In the genomic region with DNA sequence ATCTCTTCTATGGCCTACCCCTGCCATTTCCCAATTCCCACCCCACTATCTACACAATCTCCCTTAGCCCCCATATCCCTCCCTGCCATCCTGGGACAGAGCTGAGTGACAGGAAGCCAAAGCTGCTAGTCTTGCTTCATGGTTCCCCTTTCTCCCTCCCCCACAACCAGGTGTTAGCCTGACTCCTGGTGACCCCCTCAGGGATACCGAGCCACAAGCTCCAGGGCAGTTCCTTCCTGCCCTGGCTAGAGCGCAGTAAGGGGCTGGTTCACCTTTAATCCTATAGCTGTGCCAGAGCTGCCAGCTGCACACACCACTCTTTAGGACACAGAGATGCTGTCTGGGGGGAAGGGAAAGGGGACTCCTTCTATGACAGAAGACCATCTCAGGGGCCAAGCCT, we compare ENCODE assay signal across 9 mouse cellular contexts. TPM values are rescaled to one million over a fixed set of nuclear protein-coding genes. Genes with fewer than 3 reads are reported as not detected.
A peak's percentile ranks its signal among the peaks of the same experiment; 100 is the strongest.
DNase-seq lines count a peak whose midpoint lies in the region; ATAC-seq and TF ChIP-seq lines count a peak whose summit lies in the region.
"Had no signal": no experiment of that assay in that cellular context is flagged by ENCODE, and none has a peak within 500 bp of the region (broad histone marks: within the 10 kb centered on the region; RNA-seq: fewer than 3 reads in every experiment).

No protein-coding gene starts in this region.

- intact Hi-C loops in gastrocnemius, adult 2 months (cut with DNase I) = no loop called here

- no peak overlapping the region for H3ac ChIP-seq in C2C12 (ENCODE audit: control insufficient read depth, insufficient read length, low read depth)

- H3K4me3 ChIP-seq in gastrocnemius, adult 2 months = peak overlapping the region; percentile 57
- peak overlapping the region; percentile 16 for H3K4me3 ChIP-seq in C2C12 (ENCODE audit: insufficient read depth, poor library complexity, severe bottlenecking)
- H3K4me3 ChIP-seq in forebrain, embryonic 15.5 days = peak overlapping the region; percentile 65
- H3K4me3 ChIP-seq in liver, embryonic 13.5 days (replicated peaks) = no peak overlapping the region

- no peak for TF ChIP-seq CTCF in gastrocnemius, adult 2 months (IDR thresholded peaks at IDR 0.05)
- TF ChIP-seq CTCF in C2C12 (IDR thresholded peaks at IDR 0.05; ENCODE audit: control insufficient read depth, insufficient read depth, insufficient read length) = no peak

- no peaks in the 10 kb centered on the region for H3K79me3 ChIP-seq in C2C12 (ENCODE audit: low read depth)

- H3K9me3 ChIP-seq in forebrain, embryonic 15.5 days = no peaks in the 10 kb centered on the region
- H3K9me3 ChIP-seq in liver, embryonic 13.5 days (replicated peaks) = no peaks in the 10 kb centered on the region

- H3K4me1 ChIP-seq in forebrain, embryonic 15.5 days = peaks cover 29% of the 10 kb centered on the region
- peaks cover 14% of the 10 kb centered on the region for H3K4me1 ChIP-seq in liver, embryonic 13.5 days (replicated peaks)

- no peaks in the 10 kb centered on the region for H3K36me3 ChIP-seq in C2C12 (ENCODE audit: control insufficient read depth, insufficient read depth)
- no peaks in the 10 kb centered on the region for H3K36me3 ChIP-seq in forebrain, embryonic 15.5 days
- H3K36me3 ChIP-seq in liver, embryonic 13.5 days = no peaks in the 10 kb centered on the region

- H3K79me2 ChIP-seq in C2C12 (ENCODE audit: control insufficient read depth, insufficient read depth) = no peaks in the 10 kb centered on the region

- H3K9ac ChIP-seq in forebrain, embryonic 15.5 days (replicated peaks) = peak overlapping the region; percentile 88
- no peak overlapping the region for H3K9ac ChIP-seq in liver, embryonic 13.5 days

- no peak for DNase-seq in gastrocnemius, adult 2 months
- DNase-seq in gastrocnemius, postnatal 4 days (ENCODE audit: low spot score in 2 of 2) = no peak
- DNase-seq in liver, embryonic 13.5 days = no peak
- no peak for DNase-seq in spleen, adult 12 weeks (ENCODE audit: low spot score)
- DNase-seq in spleen, adult 18-20 months = no peak
- DNase-seq in layer of hippocampus, adult 8-10 months (ENCODE audit: low spot score in 2 of 2) = no peak

- H3K27me3 ChIP-seq in C2C12 (ENCODE audit: control insufficient read depth, insufficient read depth, insufficient read length) = no peaks in the 10 kb centered on the region
- no peaks in the 10 kb centered on the region for H3K27me3 ChIP-seq in forebrain, embryonic 15.5 days
- H3K27me3 ChIP-seq in liver, embryonic 13.5 days = no peaks in the 10 kb centered on the region

- H3K4me2 ChIP-seq in forebrain, embryonic 15.5 days (replicated peaks) = peak overlapping the region; percentile 86
- H3K4me2 ChIP-seq in liver, embryonic 13.5 days = peak overlapping the region; percentile 38

- 82% methylated on average over 2 of the region's 2 CpGs for WGBS in forebrain, embryonic 15.5 days
- WGBS in liver, embryonic 13.5 days (ENCODE audit: insufficient replicate concordance) = 37% methylated on average over 2 of the region's 2 CpGs

- no peak for ATAC-seq in forebrain, embryonic 15.5 days (replicated peaks)
- ATAC-seq in liver, embryonic 13.5 days (ENCODE audit: low read depth) = no peak

- no peak overlapping the region; the same call in 1 of the 2 replicates for H3K27ac ChIP-seq in gastrocnemius, adult 2 months
- H3K27ac ChIP-seq in forebrain, embryonic 15.5 days (replicated peaks) = peak overlapping the region; percentile 89
- no peak overlapping the region for H3K27ac ChIP-seq in liver, embryonic 13.5 days

TF ChIP-seq in C2C12, 6 proteins besides CTCF, POLR2A, EP300 and RAD21:
- no peak for TF ChIP-seq USF1 (IDR thresholded peaks at IDR 0.05; ENCODE audit: low read depth)
- TF ChIP-seq MYOD1 (IDR thresholded peaks at IDR 0.05; ENCODE audit: control insufficient read depth, insufficient read length, low read depth) = no peak
- no peak for TF ChIP-seq CEBPB (IDR thresholded peaks at IDR 0.05; ENCODE audit: low read depth)
- no peak for TF ChIP-seq MAX (IDR thresholded peaks at IDR 0.05)
- TF ChIP-seq MYOG (IDR thresholded peaks at IDR 0.05; ENCODE audit: control insufficient read depth, extremely low read depth, insufficient read length) = no peak
- no peak for TF ChIP-seq FOSL1 (IDR thresholded peaks at IDR 0.05; ENCODE audit: insufficient read depth, low read length, poor library complexity, severe bottlenecking)

RNA-seq across cellular contexts. Expression of a gene that starts 0.6 kb away (rescaled TPM):
- total RNA-seq in gastrocnemius, adult 2 months (2021) = under 1 TPM in 1 of 2 experiments, not detected in 1; 0.11 TPM
- total RNA-seq in gastrocnemius, postnatal 4 days (2021) = 1 to 10 TPM; 3.4 to 4.1 TPM
- 2.9 TPM for polyA plus RNA-seq in C2C12 (2012; fragmentation: generic; extraction: Trizol)
- 52.1 and 53.0 TPM in 2 replicates for polyA plus RNA-seq in forebrain, embryonic 15.5 days (2015; fragmentation: Nextera tagmentation; extraction: Ambion mirVana)
- polyA plus RNA-seq in liver, embryonic 13.5 days (2015; fragmentation: Nextera tagmentation; extraction: Ambion mirVana) = 0.81 and 0.92 TPM in 2 replicates
- 10 to 100 TPM; 24.5 to 28.4 (median 25.9) TPM for total RNA-seq in layer of hippocampus, adult 8-10 months (2022)

RNA-seq across cellular contexts. Expression of a gene that starts 32.1 kb away (rescaled TPM):
- under 1 TPM; 0.11 to 0.15 TPM for total RNA-seq in gastrocnemius, adult 2 months (2021)
- total RNA-seq in gastrocnemius, postnatal 4 days (2021) = under 1 TPM; 0.17 to 0.29 TPM
- polyA plus RNA-seq in C2C12 (2012; fragmentation: generic; extraction: Trizol) = not detected
- 0.37 and 0.51 TPM in 2 replicates for polyA plus RNA-seq in forebrain, embryonic 15.5 days (2015; fragmentation: Nextera tagmentation; extraction: Ambion mirVana)
- polyA plus RNA-seq in liver, embryonic 13.5 days (2015; fragmentation: Nextera tagmentation; extraction: Ambion mirVana) = 0.02 and 0.05 TPM in 2 replicates
- under 1 TPM; 0.18 to 0.67 (median 0.39) TPM for total RNA-seq in layer of hippocampus, adult 8-10 months (2022)

RNA-seq across cellular contexts. Expression of a gene that starts 36.0 kb away (rescaled TPM):
- 1 to 10 TPM; 6.2 to 6.3 TPM for total RNA-seq in gastrocnemius, adult 2 months (2021)
- 10 to 100 TPM; 13.0 to 13.7 TPM for total RNA-seq in gastrocnemius, postnatal 4 days (2021)
- polyA plus RNA-seq in C2C12 (2012; fragmentation: generic; extraction: Trizol) = 67.6 TPM
- polyA plus RNA-seq in forebrain, embryonic 15.5 days (2015; fragmentation: Nextera tagmentation; extraction: Ambion mirVana) = 45.9 and 48.6 TPM in 2 replicates
- 41.0 and 44.8 TPM in 2 replicates for polyA plus RNA-seq in liver, embryonic 13.5 days (2015; fragmentation: Nextera tagmentation; extraction: Ambion mirVana)
- total RNA-seq in layer of hippocampus, adult 8-10 months (2022) = 10 to 100 TPM; 16.8 to 20.7 (median 17.8) TPM

RNA-seq across cellular contexts. Expression of a gene that starts 52.5 kb away (rescaled TPM):
- total RNA-seq in gastrocnemius, adult 2 months (2021) = not detected
- total RNA-seq in gastrocnemius, postnatal 4 days (2021) = 1 to 10 TPM; 2.0 to 3.3 TPM
- not detected for polyA plus RNA-seq in C2C12 (2012; fragmentation: generic; extraction: Trizol)
- polyA plus RNA-seq in forebrain, embryonic 15.5 days (2015; fragmentation: Nextera tagmentation; extraction: Ambion mirVana) = 2.4 and 3.0 TPM in 2 replicates
- polyA plus RNA-seq in liver, embryonic 13.5 days (2015; fragmentation: Nextera tagmentation; extraction: Ambion mirVana) = 0.08 and 0.15 TPM in 2 replicates
- 1 to 10 TPM; 8.2 to 9.5 (median 9.1) TPM for total RNA-seq in layer of hippocampus, adult 8-10 months (2022)
- total RNA-seq: megakaryocyte, adult 5-6 weeks had no signal

Comparison
In these comparisons a context has a peak if more than half of its experiments do, and no peak if none do; other contexts are left out.
1. RNA of a gene that starts 0.6 kb away (total RNA-seq): 24.5 to 28.4 TPM in layer of hippocampus, adult 8-10 months; 3.4 to 4.1 TPM in gastrocnemius, postnatal 4 days and 0.11 TPM in gastrocnemius, adult 2 months; every median in the first group is over 4 times any median in the second.